Mouse (Mus musculus) brown adipose tissue, adult 24 weeks (tissue): Measurements from ENCODE around the gene Hoxd3. TPM values are rescaled to one million over a fixed set of nuclear protein-coding genes. Genes with fewer than 3 reads are reported as not detected.

Experiments used
- H3K27ac ChIP-seq: fragments of 200-500 bp; replicated peaks from 2 replicates; pipeline ENCODE4 v1.5.1; 2012; ENCODE audit warnings: low read depth, mild to moderate bottlenecking, low read length
- H3K4me1 ChIP-seq: fragments of 200-500 bp; 2 replicates; pipeline ENCODE4 v1.6.1; 2012; ENCODE audit warnings: low read length, mixed read lengths; ENCODE audit not compliant: control insufficient read depth, insufficient read depth, insufficient read length
- H3K4me3 ChIP-seq: fragments of 200-500 bp; 2 replicates; pipeline ENCODE4 v1.5.1; 2012; ENCODE audit warnings: low read depth, mild to moderate bottlenecking, low read length, moderate library complexity; ENCODE audit not compliant: insufficient read depth
- polyA plus RNA-seq: library from polyadenylated mRNA; stranded (reverse); fragments of >200 nt; gene quantifications from 2 replicates; pipeline ENCODE4 v1.2.4, GENCODE M21; 2012; ENCODE audit not compliant: missing spikeins, insufficient read depth, insufficient read length

Hoxd3 gene
- polyA plus RNA-seq, 1 experiment = not detected

- no peak overlapping the region for H3K27ac ChIP-seq
- peaks cover 5% of the 10 kb centered on the region for H3K4me1 ChIP-seq
- no peak overlapping the region for H3K4me3 ChIP-seq
Observed at GRCm38 (mm10) chr2:74721882-74722281, 10.2 kb downstream of the Hoxd3 start.

DNA sequence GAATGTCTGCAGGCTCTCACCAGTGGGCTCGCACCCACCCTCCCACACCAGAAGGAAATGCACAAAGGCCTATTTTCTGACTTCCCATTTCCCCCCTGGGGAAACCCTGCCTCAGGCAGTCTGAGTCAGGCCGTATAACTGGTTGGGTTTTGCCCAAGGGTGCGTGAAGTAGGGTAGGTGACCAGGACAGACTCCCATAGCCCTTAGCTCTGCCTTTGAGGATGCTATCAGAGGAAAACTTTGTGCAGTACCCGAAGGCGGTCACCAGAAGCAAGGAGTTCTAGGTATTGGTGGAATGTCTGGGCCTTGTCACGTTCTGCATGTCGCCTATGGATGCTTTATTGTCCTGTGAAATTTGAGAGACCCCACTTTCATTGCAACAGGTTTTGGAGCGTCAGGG lies 11.2 kb downstream of the Hoxd3 start:
- Histone ChIP-seq H3K27ac (no peak overlapping the region), H3K4me3 (no peak overlapping the region), H3K4me1 (peaks cover 5% of the 10 kb centered on the region)

- Histone ChIP-seq H3K4me1 (peaks cover 5% of the 10 kb centered on the region), H3K4me3 (no peak overlapping the region), H3K27ac (no peak overlapping the region)
Observed at GRCm38 (mm10) chr2:74724244-74725015, 12.7 kb downstream of the Hoxd3 start.

GRCm38 (mm10) chr2:74725171-74725570 lies 13.4 kb downstream of the Hoxd3 start:
- Histone ChIP-seq H3K27ac (no peak overlapping the region), H3K4me3 (no peak overlapping the region), H3K4me1 (peaks cover 5% of the 10 kb centered on the region)

GRCm38 (mm10) chr2:74726551-74726950 lies 14.8 kb downstream of the Hoxd3 start, which contains the start of gene Gm28230:
TSS of gene Gm28230 (plus strand) at chr2:74726728.
- Histone ChIP-seq H3K4me3 (peak within 1 kb of the TSS; percentile 35), H3K27ac (no peak within 1 kb of the TSS), H3K4me1 (peaks cover 5% of the 10 kb centered on the region)

GRCm38 (mm10) chr2:74726973-74727639 lies 15.4 kb downstream of the Hoxd3 start:
- Histone ChIP-seq H3K4me1 (peaks cover 3% of the 10 kb centered on the region), H3K4me3 (peak overlapping the region; percentile 35), H3K27ac (no peak overlapping the region)

DNA sequence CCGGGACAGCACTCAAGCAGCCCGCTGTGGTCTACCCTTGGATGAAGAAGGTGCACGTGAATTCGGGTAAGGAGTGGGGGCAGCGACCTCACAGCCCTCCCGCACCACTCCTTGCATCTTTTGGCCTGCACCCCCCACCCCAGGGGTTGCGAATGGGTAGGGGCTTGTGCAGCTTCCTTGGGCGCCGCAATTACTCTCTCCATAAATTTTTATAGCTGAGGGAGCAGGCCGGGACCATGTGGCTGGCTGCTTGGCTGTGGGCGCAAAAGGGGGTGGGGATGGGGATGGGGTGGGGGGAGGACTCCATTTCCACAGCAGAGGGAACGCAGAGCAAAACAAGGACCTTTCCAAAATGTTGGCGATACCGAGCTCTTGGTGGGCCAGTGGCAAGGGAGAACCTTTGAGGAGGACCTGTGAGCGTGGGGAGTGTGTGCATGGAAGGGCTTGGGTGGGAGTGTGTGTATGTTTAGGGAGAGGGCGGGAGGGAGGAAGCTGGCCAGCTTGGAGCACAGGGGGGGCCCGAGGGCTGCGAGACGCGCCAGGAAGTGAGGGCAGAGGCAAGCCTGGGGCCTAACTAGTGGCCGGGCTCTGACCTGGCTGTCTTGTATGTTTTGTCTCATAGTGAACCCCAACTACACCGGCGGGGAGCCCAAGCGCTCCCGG lies 16.0 kb downstream of the Hoxd3 start:
- Histone ChIP-seq H3K4me3 (no peak overlapping the region), H3K4me1 (peaks cover 3% of the 10 kb centered on the region), H3K27ac (no peak overlapping the region)

GRCm38 (mm10) chr2:74728303-74728680 lies 16.6 kb downstream of the Hoxd3 start:
- Histone ChIP-seq H3K4me3 (no peak overlapping the region), H3K4me1 (peaks cover 3% of the 10 kb centered on the region), H3K27ac (no peak overlapping the region)

DNA sequence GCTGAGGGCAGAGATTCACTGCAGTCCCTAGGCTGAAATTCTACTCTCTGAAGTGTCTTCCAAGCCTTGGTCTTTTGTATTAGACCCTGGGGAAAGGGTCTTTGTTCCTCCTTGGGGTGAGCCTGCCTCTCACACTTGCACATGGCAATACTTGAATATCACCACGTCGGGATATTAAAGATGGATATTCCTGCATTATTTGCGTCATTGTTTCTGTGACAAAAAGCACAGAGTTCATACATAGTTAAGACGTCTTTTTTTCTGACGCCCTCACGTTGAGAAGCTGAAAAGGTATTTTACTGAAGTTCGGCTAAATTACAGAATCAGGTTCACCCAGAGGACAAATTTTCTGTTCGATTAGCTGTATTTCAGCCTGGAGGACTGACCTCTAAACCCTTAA lies 18.6 kb downstream of the Hoxd3 start:
- Histone ChIP-seq H3K27ac (no peak overlapping the region), H3K4me3 (no peak overlapping the region), H3K4me1 (no peaks in the 10 kb centered on the region; the same call in 1 of the 2 replicates)

- Histone ChIP-seq H3K4me1 (no peaks in the 10 kb centered on the region; the same call in 1 of the 2 replicates), H3K27ac (no peak overlapping the region)
Observed at GRCm38 (mm10) chr2:74731055-74731454, 19.3 kb downstream of the Hoxd3 start.

GRCm38 (mm10) chr2:74731799-74732512 lies 20.2 kb downstream of the Hoxd3 start:
- no peak overlapping the region for H3K27ac ChIP-seq
- no peaks in the 10 kb centered on the region for H3K4me1 ChIP-seq
- no peak overlapping the region for H3K4me3 ChIP-seq

More at GRCm38 (mm10) chr2:74731055-74731454, 19.3 kb downstream of the Hoxd3 start:
- H3K4me3 ChIP-seq = no peak overlapping the region

- H3K27ac ChIP-seq = no peak overlapping the region
- H3K4me3 ChIP-seq = no peak overlapping the region
- H3K4me1 ChIP-seq = no peaks in the 10 kb centered on the region
Observed at GRCm38 (mm10) chr2:74732513-74733316, 21.0 kb downstream of the Hoxd3 start.

DNA sequence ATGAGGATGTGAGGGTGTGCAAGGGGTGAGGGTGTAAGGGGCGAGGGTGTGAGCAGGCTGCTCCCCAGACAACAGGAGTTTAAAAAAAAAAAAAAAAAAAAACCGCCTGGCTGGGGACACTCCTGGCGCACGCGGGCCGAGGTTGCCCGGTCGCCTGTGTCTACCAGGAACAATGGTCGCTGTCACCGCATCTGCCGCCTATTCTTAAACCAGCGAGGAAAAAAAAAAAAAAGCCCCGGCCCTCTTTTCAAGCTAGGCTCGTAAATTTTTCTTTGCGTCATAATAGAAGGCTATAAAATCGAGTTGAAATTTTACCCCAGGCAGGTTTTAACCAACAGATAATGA lies 21.6 kb downstream of the Hoxd3 start:
- no peaks in the 10 kb centered on the region for H3K4me1 ChIP-seq
- no peak overlapping the region for H3K27ac ChIP-seq
- H3K4me3 ChIP-seq = no peak overlapping the region

DNA sequence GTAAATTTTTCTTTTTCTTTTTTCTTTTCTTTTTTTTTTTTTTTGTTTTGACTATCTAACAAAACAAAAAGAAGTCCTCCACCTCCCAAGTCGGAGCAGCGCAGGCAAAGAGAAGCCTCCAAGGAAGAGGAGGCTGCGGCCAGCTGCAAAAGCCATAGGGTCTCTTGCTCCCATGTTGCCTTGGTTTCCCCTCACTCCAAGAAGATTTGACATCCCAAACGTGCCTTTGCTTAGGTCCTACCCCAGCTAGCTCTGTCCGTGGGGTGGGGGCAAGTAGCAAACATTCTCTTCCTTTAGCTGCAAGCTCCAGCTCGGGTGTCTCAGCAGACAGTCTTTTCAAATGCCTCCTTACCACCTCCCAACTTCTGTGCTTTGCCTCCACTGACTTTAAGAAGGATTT lies 22.0 kb downstream of the Hoxd3 start:
- no peaks in the 10 kb centered on the region for H3K4me1 ChIP-seq

More for the DNA sequence above, 22.0 kb downstream of the Hoxd3 start:
- Histone ChIP-seq H3K27ac (no peak overlapping the region), H3K4me3 (no peak overlapping the region)
